Mouse (Mus musculus) spleen, embryonic (tissue): Measurements from ENCODE around the gene Pkib.

ENCODE experiments used
- CTCF ChIA-PET: fragments of 350-600 bp; sonication (Branson Sonifier 250); formaldehyde crosslinking; loops from one replicate; lab custom pipeline; 2022; lab: Charles Lee

Gene Pkib

GRCm38 (mm10) chr10:57631896-57632867 lies at the start of gene Pkib:
Gene Pkib (plus strand): TSS chr10:57631981.
- CTCF ChIA-PET: interaction anchor here (0.5 kb wide), 1 partner anchor 146 kb away, joined by 4 read pairs; no protein-coding TSS in a partner anchor

- CTCF ChIA-PET: no interaction called here
Observed at GRCm38 (mm10) chr10:57583927-57584326, 47.9 kb upstream of the Pkib start.

GRCm38 (mm10) chr10:57594266-57594665 lies 37.5 kb upstream of the Pkib start:
- CTCF ChIA-PET: interaction anchor here (1.2 kb wide), 1 partner anchor 67 kb away, joined by 3 read pairs; no protein-coding TSS in a partner anchor

- CTCF ChIA-PET: no interaction called here
Observed at GRCm38 (mm10) chr10:57597172-57597571, 34.6 kb upstream of the Pkib start.

- CTCF ChIA-PET: no interaction called here
Observed at GRCm38 (mm10) chr10:57602951-57603350, 28.8 kb upstream of the Pkib start.

GRCm38 (mm10) chr10:57623311-57623710 lies 8.5 kb upstream of the Pkib start:
- CTCF ChIA-PET: no interaction called here

GRCm38 (mm10) chr10:57627773-57628172 lies 4.0 kb upstream of the Pkib start:
- CTCF ChIA-PET: no interaction called here

GRCm38 (mm10) chr10:57630557-57630956 lies 1.2 kb upstream of the Pkib start:
- CTCF ChIA-PET: interaction anchor here (0.7 to 1.0 kb wide), 2 partner anchors 17 to 23 kb away, joined by 3 read pairs; no protein-coding TSS in a partner anchor

- CTCF ChIA-PET: interaction anchor here (0.5 kb wide), 1 partner anchor 147 kb away, joined by 4 read pairs; no protein-coding TSS in a partner anchor
Observed at GRCm38 (mm10) chr10:57632868-57633240, 1.1 kb downstream of the Pkib start.

GRCm38 (mm10) chr10:57636970-57637369 lies 5.2 kb downstream of the Pkib start:
- CTCF ChIA-PET: no interaction called here

GRCm38 (mm10) chr10:57638250-57638649 lies 6.5 kb downstream of the Pkib start:
- CTCF ChIA-PET: no interaction called here

GRCm38 (mm10) chr10:57639540-57639939 lies 7.8 kb downstream of the Pkib start:
- CTCF ChIA-PET: no interaction called here

- CTCF ChIA-PET: no interaction called here
Observed at GRCm38 (mm10) chr10:57653297-57653696, 21.5 kb downstream of the Pkib start.

- CTCF ChIA-PET: interaction anchor here (0.7 kb wide), 1 partner anchor 67 kb away, joined by 3 read pairs; no protein-coding TSS in a partner anchor
Observed at GRCm38 (mm10) chr10:57660505-57660904, 28.7 kb downstream of the Pkib start.

- CTCF ChIA-PET: no interaction called here
Observed at GRCm38 (mm10) chr10:57663758-57664157, 32.0 kb downstream of the Pkib start.

GRCm38 (mm10) chr10:57664253-57664652 lies 32.5 kb downstream of the Pkib start:
- CTCF ChIA-PET: no interaction called here

GRCm38 (mm10) chr10:57675740-57676139 lies 44.0 kb downstream of the Pkib start:
- CTCF ChIA-PET: no interaction called here

- CTCF ChIA-PET: no interaction called here
Observed at GRCm38 (mm10) chr10:57687999-57688398, 56.2 kb downstream of the Pkib start.

GRCm38 (mm10) chr10:57690161-57690560 lies 58.4 kb downstream of the Pkib start:
- CTCF ChIA-PET: no interaction called here

GRCm38 (mm10) chr10:57702246-57702645 lies 70.5 kb downstream of the Pkib start:
- CTCF ChIA-PET: no interaction called here

GRCm38 (mm10) chr10:57721035-57721434 lies 89.3 kb downstream of the Pkib start:
- CTCF ChIA-PET: no interaction called here

- CTCF ChIA-PET: interaction anchor here (0.6 kb wide), 1 partner anchor 105 kb away, joined by 3 read pairs; no protein-coding TSS in a partner anchor
Observed at GRCm38 (mm10) chr10:57722363-57722762, 90.6 kb downstream of the Pkib start.

GRCm38 (mm10) chr10:57727666-57728065 lies 95.9 kb downstream of the Pkib start:
- CTCF ChIA-PET: interaction anchor here (0.7 kb wide), 1 partner anchor 16 kb away, joined by 5 read pairs; no protein-coding TSS in a partner anchor
